Mouse (Mus musculus) testis, adult 2 months (tissue): ENCODE data around the gene Prpf6. TPM values are rescaled to one million over a fixed set of nuclear protein-coding genes. Genes with fewer than 3 reads are reported as not detected.
A peak's percentile ranks its signal among the peaks of the same experiment; 100 is the strongest.

Experiments used
- H3K27ac ChIP-seq: fragments of 200-500 bp; 2 replicates; pipeline ENCODE4 v1.5.1; 2012; ENCODE audit warnings: low read depth, low read length; ENCODE audit not compliant: control insufficient read depth, insufficient read depth
- H3K27me3 ChIP-seq: fragments of 200-500 bp; 2 replicates; pipeline ENCODE4 v1.6.1; 2012; ENCODE audit warnings: mild to moderate bottlenecking, low read length, moderate library complexity; ENCODE audit not compliant: control insufficient read depth, insufficient read depth
- H3K36me3 ChIP-seq: fragments of 200-500 bp; 2 replicates; pipeline ENCODE4 v1.6.1; 2012; ENCODE audit warnings: mild to moderate bottlenecking, low read length; ENCODE audit not compliant: control insufficient read depth, insufficient read depth
- H3K4me1 ChIP-seq: fragments of 200-500 bp; 2 replicates; pipeline ENCODE4 v1.6.1; 2012; ENCODE audit warnings: low read length; ENCODE audit not compliant: control insufficient read depth, insufficient read depth
- H3K4me3 ChIP-seq: fragments of 200-500 bp; 2 replicates; pipeline ENCODE4 v1.5.1; 2012; ENCODE audit warnings: low read depth, mild to moderate bottlenecking, low read length, moderate library complexity, mixed read lengths; ENCODE audit not compliant: control insufficient read depth
- CTCF ChIP-seq: fragments of 200-500 bp; IDR thresholded peaks from 2 replicates; pipeline ENCODE4 v1.5.1; 2012; ENCODE audit warnings: low read depth, mild to moderate bottlenecking, inconsistent platforms, low read length, moderate library complexity; ENCODE audit not compliant: control insufficient read depth, insufficient read depth, insufficient replicate concordance
- POLR2A ChIP-seq: fragments of 200-500 bp; IDR thresholded peaks from 2 replicates; pipeline ENCODE4 v1.6.1; 2012; ENCODE audit warnings: low read depth, mild to moderate bottlenecking, inconsistent platforms, low read length, moderate library complexity; ENCODE audit not compliant: control insufficient read depth
- polyA plus RNA-seq: library from polyadenylated mRNA; depleted of rRNA; stranded (reverse); fragments of >200 nt; gene quantifications from 2 replicates; pipeline ENCODE4 v1.2.3, GENCODE M21; 2012

Prpf6 gene
- polyA plus RNA-seq, 1 experiment = 20.1 TPM

DNA sequence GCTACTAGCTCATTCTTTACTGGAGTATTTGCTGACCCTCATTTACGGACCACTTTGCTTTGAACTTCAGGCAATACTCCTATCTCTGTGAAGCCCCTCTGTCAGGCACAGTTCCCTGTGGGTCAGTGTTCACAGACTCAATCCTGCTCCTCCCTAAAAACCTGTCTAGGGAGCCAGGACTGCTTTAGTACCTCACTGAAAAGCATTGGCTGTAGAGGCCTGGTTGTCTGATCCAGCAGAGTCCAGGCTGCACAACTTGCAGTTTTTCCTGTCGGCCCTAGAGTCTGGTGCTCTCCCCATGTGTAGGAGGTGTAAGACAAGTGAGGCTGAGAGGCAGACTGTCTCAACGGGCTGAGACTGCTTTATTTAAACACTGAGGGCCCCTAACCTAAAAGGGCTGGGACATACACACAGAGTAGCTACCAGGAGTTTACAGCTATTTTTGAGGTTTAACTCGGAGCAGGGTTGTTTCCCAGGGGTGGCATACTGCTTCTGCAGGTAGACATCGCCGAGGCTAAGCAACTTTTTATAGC is 8.6 kb downstream of the Prpf6 start:
- Histone ChIP-seq H3K4me1 (peaks cover 21% of the 10 kb centered on the region), H3K36me3 (peaks cover 2% of the 10 kb centered on the region), H3K4me3 (peak overlapping the region; percentile 90), H3K27ac (peak overlapping the region; percentile 80), H3K27me3 (no peaks in the 10 kb centered on the region)
- TF ChIP-seq POLR2A = no peak
- TF ChIP-seq CTCF = no peak

DNA sequence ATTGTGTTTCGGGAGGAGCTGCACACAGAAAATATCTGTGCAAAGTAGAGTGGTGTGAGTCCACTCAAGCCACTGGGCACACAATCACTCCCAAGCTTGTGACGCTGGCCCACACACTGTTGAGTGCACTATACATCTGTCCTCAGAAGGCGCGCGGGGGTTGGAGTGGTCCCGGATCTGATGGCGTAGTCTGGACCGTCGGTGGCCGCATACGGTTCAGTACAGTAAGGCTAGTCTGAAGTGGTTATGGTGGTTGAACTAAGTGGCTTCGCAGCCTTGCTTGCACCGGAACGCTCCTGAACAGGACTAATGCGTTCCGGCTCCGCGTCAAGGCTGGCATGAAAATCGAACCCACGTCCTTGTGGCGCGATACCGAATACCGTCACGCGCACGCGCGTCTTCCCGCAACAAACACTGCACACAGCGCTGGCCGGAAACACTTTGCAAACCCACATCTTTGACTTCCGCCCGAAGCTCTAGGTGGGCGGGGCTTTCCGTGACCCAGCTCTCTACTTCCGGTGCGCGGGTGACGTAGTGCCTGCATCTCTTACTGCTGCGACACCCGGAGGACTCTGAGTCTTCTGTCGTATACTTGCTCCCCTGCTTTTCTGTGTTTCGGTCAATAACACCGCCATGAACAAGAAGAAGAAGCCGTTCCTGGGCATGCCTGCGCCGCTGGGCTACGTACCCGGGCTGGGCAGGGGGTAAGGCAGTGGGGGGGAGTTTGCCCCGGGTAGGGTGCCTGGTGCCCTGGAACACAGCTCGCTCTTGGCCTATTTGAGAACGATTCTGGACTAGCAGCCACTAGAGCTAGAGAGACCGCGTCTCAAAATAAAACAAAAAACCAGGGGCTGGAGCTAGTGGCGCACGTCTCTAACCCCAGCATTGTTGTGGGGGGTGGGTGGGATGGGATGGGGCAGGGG is 9.4 kb downstream of the Prpf6 start:
- Histone ChIP-seq H3K4me1 (peaks cover 21% of the 10 kb centered on the region), H3K4me3 (peak overlapping the region; percentile 90), H3K27me3 (no peaks in the 10 kb centered on the region), H3K27ac (peak overlapping the region; percentile 80), H3K36me3 (peaks cover 2% of the 10 kb centered on the region)
- TF ChIP-seq POLR2A (peak; percentile 93), CTCF (0 out of 2 replicates have a peak, but pooled peaks have one; percentile 16)

DNA sequence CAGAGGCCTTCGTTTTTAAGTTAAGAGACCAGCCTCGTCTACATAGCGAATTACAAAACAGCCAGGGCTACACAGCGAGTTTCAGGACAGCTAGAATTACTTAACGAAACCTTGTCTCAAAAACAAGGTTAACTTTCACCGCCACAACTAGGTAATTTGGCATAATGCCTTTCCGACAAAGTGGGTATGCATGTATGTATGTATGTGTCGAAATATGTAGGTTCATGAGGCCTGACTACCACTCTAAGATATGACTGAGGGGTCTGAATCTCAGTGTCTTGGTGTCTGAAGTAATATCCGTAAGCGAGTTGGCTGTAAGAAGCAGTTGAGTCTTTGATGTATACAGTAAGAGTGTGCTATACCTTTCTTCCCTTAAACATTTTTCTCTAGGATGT is 10.1 kb downstream of the Prpf6 start:
- peak overlapping the region; percentile 90 for H3K4me3 ChIP-seq

DNA sequence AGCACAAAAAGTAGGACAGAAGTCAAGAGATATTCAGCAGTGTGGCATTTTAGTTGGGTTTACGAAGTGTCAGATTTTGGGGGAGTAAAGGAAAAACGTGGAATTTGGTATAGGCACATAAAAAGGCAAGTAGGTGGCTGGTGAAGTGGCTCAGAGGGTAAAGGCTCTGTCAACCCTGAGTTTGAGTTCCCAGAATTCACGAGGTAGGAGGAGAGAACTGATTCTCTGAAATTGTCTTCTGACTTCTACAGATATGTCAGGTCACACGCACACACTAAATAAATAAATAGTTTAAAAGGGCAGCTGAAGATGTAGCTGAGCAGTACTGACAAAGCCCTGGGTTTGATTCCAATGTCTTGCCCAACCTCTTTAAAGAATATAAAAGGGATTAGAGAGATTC is 10.7 kb downstream of the Prpf6 start:
- H3K27me3 ChIP-seq = no peaks in the 10 kb centered on the region
- peaks cover 19% of the 10 kb centered on the region for H3K4me1 ChIP-seq
- no peak overlapping the region for H3K27ac ChIP-seq
- TF ChIP-seq CTCF (no peak), POLR2A (no peak)
- H3K36me3 ChIP-seq = no peaks in the 10 kb centered on the region
- no peak overlapping the region for H3K4me3 ChIP-seq

More for the DNA sequence above, 10.1 kb downstream of the Prpf6 start:
- Histone ChIP-seq H3K4me1 (peaks cover 19% of the 10 kb centered on the region), H3K27me3 (no peaks in the 10 kb centered on the region), H3K27ac (no peak overlapping the region), H3K36me3 (no peaks in the 10 kb centered on the region)
- TF ChIP-seq POLR2A = no peak
- TF ChIP-seq CTCF = no peak

DNA sequence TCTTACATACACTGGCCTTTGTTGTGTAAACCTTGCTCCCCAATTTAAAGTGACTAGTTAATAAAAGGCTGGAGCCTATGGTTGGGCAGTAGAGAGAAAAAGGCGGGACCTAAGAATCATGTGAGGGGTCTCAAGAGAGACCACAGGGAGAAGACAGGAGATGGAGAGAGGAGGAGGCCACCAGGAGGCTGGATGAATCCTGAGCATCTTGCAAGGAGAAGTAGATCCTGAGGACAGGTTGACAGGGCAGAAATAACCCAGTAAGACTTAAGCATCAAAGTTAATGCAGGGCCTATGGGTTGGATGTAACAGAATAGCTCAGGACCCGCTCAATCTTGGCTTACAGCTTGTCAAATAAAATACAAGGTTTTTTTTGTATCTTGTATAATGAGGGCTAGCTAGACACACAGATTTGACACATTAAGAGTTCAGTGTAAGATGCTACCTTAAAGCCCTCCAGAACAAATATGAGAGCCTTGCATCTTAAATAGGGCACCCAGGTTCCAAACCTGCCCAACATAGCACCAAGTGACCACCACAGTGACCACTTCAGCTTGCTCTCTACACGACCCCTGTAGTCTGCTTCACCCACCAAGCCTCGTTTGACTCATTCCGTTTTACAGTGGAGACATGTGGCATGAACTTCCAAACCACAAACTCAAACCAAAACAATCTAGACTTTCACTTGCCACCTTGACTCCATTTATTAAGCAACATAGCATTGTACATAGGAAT is 27.3 kb downstream of the Prpf6 start:
- Histone ChIP-seq H3K27me3 (no peaks in the 10 kb centered on the region), H3K4me1 (no peaks in the 10 kb centered on the region), H3K4me3 (no peak overlapping the region), H3K27ac (no peak overlapping the region), H3K36me3 (no peaks in the 10 kb centered on the region)
- no peak for TF ChIP-seq CTCF
- TF ChIP-seq POLR2A = no peak

DNA sequence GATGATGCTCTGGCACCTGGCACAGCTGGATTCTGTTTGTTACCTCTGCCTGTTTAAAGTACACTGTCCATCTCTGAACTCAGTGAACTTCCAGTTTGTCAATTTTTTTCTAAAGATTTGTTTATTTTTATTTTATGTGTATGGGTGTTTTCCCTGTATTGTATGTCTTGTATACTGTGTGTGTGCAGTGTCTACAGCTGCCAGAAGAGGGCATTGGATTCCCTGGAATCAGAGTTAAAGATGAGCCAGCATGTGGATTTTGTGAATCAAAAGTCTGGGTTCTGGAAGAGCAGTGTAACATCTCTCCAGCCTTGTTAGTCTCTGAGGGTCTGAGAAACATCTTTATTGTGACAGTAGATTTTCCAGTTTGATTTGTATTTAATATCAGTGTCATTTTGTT is 31.7 kb downstream of the Prpf6 start:
- TF ChIP-seq CTCF = no peak
- TF ChIP-seq POLR2A = no peak
- Histone ChIP-seq H3K36me3 (no peaks in the 10 kb centered on the region; the same call in 1 of the 2 replicates), H3K27ac (no peak overlapping the region), H3K27me3 (no peaks in the 10 kb centered on the region), H3K4me1 (no peaks in the 10 kb centered on the region), H3K4me3 (no peak overlapping the region)

DNA sequence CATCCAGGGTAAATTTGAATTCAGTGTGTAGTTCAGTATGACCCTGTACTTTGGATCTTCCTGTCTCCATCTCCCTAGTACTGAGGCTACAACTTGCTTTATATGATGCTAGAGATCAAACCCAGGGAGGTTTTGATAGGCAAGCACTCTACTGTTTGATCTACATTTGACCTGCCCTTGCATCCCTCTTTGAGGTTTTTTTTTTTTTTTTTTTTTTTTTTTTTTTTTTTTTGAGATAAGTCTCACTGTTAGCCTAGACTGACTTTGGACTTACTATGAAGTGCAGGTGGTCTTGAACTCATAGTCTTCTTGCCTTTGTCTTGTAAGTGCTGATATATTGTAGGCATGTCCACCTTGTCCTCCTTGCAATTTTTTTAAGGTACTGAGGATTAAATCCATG is 36.8 kb downstream of the Prpf6 start:
- H3K4me3 ChIP-seq = no peak overlapping the region
- H3K4me1 ChIP-seq = no peaks in the 10 kb centered on the region
- TF ChIP-seq POLR2A (no peak), CTCF (no peak)
- no peak overlapping the region for H3K27ac ChIP-seq
- H3K36me3 ChIP-seq = peaks cover 1% of the 10 kb centered on the region; the same call in 1 of the 2 replicates
- no peaks in the 10 kb centered on the region for H3K27me3 ChIP-seq
